Mouse (Mus musculus) inflammation-experienced regulatory T-cells, adult 6 months (primary cell): ENCODE data around the gene Gna12. TPM values are rescaled to one million over a fixed set of nuclear protein-coding genes. Genes with fewer than 3 reads are reported as not detected.

Experiments
- ATAC-seq: one replicate; pipeline ENCODE4 v1.8.0; 2017
- polyA plus RNA-seq, 3 experiments: library from polyadenylated mRNA; unstranded; fragments of 100-300 nt; shearing (Covaris generic); gene quantifications; one replicate each; pipeline ENCODE4 v1.2.1; 2017

Gna12 gene
- polyA plus RNA-seq, 3 experiments from 2014 or later, result 2.1 to 6.0 (median 5.9) TPM

GRCm38 (mm10) chr5:140752639-140753038, 77.6 kb downstream of the Gna12 start:
- ATAC-seq, result no peak

- ATAC-seq, result no peak
These were observed 78.2 kb downstream of the Gna12 start for GRCm38 (mm10) chr5:140752041-140752440.

GRCm38 (mm10) chr5:140750925-140751324, 79.3 kb downstream of the Gna12 start:
- ATAC-seq, result no peak

GRCm38 (mm10) chr5:140749062-140749875, 81.0 kb downstream of the Gna12 start:
- ATAC-seq, result peak; percentile 72

GRCm38 (mm10) chr5:140748425-140748824, 81.8 kb downstream of the Gna12 start:
- ATAC-seq, result no peak

- no peak for ATAC-seq
These were observed 86.5 kb downstream of the Gna12 start for GRCm38 (mm10) chr5:140743706-140744131.

- ATAC-seq, result no peak
These were observed 88.4 kb downstream of the Gna12 start for GRCm38 (mm10) chr5:140741877-140742276.

GRCm38 (mm10) chr5:140741040-140741439, 89.2 kb downstream of the Gna12 start:
- ATAC-seq, result no peak

- ATAC-seq, result no peak
These were observed 90.4 kb downstream of the Gna12 start for GRCm38 (mm10) chr5:140739813-140740212.

GRCm38 (mm10) chr5:140736166-140736565, 94.1 kb downstream of the Gna12 start:
- ATAC-seq, result no peak

- ATAC-seq, result peak; percentile 70
These were observed 94.9 kb downstream of the Gna12 start for GRCm38 (mm10) chr5:140735297-140735696.

GRCm38 (mm10) chr5:140733336-140733735, 96.9 kb downstream of the Gna12 start:
- no peak for ATAC-seq

- ATAC-seq, result no peak
These were observed 98.0 kb downstream of the Gna12 start for GRCm38 (mm10) chr5:140732195-140732594.

- no peak for ATAC-seq
These were observed 99.0 kb downstream of the Gna12 start for GRCm38 (mm10) chr5:140731040-140731797.

- no peak for ATAC-seq
These were observed 103.1 kb downstream of the Gna12 start for GRCm38 (mm10) chr5:140726946-140727740.

GRCm38 (mm10) chr5:140726062-140726839, 104.0 kb downstream of the Gna12 start:
- ATAC-seq, result no peak

GRCm38 (mm10) chr5:140723822-140724221, 106.4 kb downstream of the Gna12 start, which contains the start of gene Amz1:
Amz1 (plus strand) TSS chr5:140724127.
- ATAC-seq, result no peak

- no peak for ATAC-seq
These were observed 108.1 kb downstream of the Gna12 start for GRCm38 (mm10) chr5:140722121-140722520.

GRCm38 (mm10) chr5:140720773-140721172, 109.5 kb downstream of the Gna12 start:
- ATAC-seq, result no peak

GRCm38 (mm10) chr5:140711040-140711439, 119.2 kb downstream of the Gna12 start:
- no peak for ATAC-seq

GRCm38 (mm10) chr5:140710315-140710714, 119.9 kb downstream of the Gna12 start:
- no peak for ATAC-seq
